Mouse (Mus musculus) bone marrow, adult 2 months (tissue): Measurements from ENCODE around the gene Pdgfc. TPM values are rescaled to one million over a fixed set of nuclear protein-coding genes. Genes with fewer than 3 reads are reported as not detected.

Experiments used
- H3K27ac ChIP-seq: fragments of 200-500 bp; 2 replicates; pipeline ENCODE4 v1.5.1; 2012; ENCODE audit warnings: low read depth, mild to moderate bottlenecking, control low read depth, inconsistent platforms, low read length; ENCODE audit not compliant: control insufficient read depth, poor library complexity, insufficient read depth
- H3K4me1 ChIP-seq: fragments of 200-500 bp; 2 replicates; pipeline ENCODE4 v1.6.1; 2011; ENCODE audit warnings: low read length; ENCODE audit not compliant: control insufficient read depth, insufficient read depth
- H3K4me3 ChIP-seq: fragments of 200-500 bp; replicated peaks from 2 replicates; pipeline ENCODE3; 2011; ENCODE audit warnings: mild to moderate bottlenecking, low read depth, low read length, control low read depth; ENCODE audit not compliant: control insufficient read depth
- CTCF ChIP-seq: fragments of 200-500 bp; IDR thresholded peaks from 2 replicates; pipeline ENCODE4 v1.5.1; 2011; ENCODE audit warnings: low read length, control low read depth; ENCODE audit not compliant: control insufficient read depth, insufficient read depth
- POLR2A ChIP-seq: fragments of 200-500 bp; IDR thresholded peaks from 2 replicates; pipeline ENCODE4 v1.6.1; 2011; ENCODE audit warnings: low read depth, mild to moderate bottlenecking, control low read depth, low read length, borderline replicate concordance; ENCODE audit not compliant: control insufficient read depth
- WGBS: fragments of 180-500 bp; shearing (Covaris S2); methylation state at CpG from one replicate; pipeline ENCODE4 v1.1.7; 2018; 5-methylcytosine and 5-hydroxymethylcytosine counted together
- polyA plus RNA-seq: library from polyadenylated mRNA; stranded (reverse); fragments of >200 nt; gene quantifications from 2 replicates; pipeline ENCODE4 v1.2.4, GENCODE M21; 2011; ENCODE audit warnings: low replicate concordance; ENCODE audit not compliant: missing spikeins, insufficient read depth, insufficient read length

The Pdgfc gene
- polyA plus RNA-seq, 1 experiment, result 1.8 TPM

- H3K4me1 ChIP-seq, result no peaks in the 10 kb centered on the region
- no peak overlapping the region for H3K27ac ChIP-seq
- WGBS, result 89% methylated on average over 6 of the region's 6 CpGs
- H3K4me3 ChIP-seq, result no peak overlapping the region
- TF ChIP-seq POLR2A, result no peak
- no peak for TF ChIP-seq CTCF
Observed at GRCm38 (mm10) chr3:81052422-81052821, 16.2 kb downstream of the Pdgfc start.

- no peak overlapping the region for H3K4me3 ChIP-seq
- no peaks in the 10 kb centered on the region for H3K4me1 ChIP-seq
- no peak overlapping the region for H3K27ac ChIP-seq
- TF ChIP-seq POLR2A (no peak), CTCF (no peak)
Observed at GRCm38 (mm10) chr3:81054074-81054473, 17.9 kb downstream of the Pdgfc start.

GRCm38 (mm10) chr3:81057719-81058118, 21.5 kb downstream of the Pdgfc start:
- 29% methylated on average over 1 of the region's 1 CpGs for WGBS
- Histone ChIP-seq H3K4me1 (no peaks in the 10 kb centered on the region), H3K27ac (no peak overlapping the region), H3K4me3 (no peak overlapping the region)
- TF ChIP-seq POLR2A (no peak), CTCF (no peak)

- Histone ChIP-seq H3K27ac (no peak overlapping the region), H3K4me3 (no peak overlapping the region), H3K4me1 (no peaks in the 10 kb centered on the region)
- 64% methylated on average over 4 of the region's 4 CpGs for WGBS
- TF ChIP-seq POLR2A, result no peak
- no peak for TF ChIP-seq CTCF
Observed at GRCm38 (mm10) chr3:81058527-81059031, 22.4 kb downstream of the Pdgfc start.

- no peaks in the 10 kb centered on the region for H3K4me1 ChIP-seq
- H3K27ac ChIP-seq, result no peak overlapping the region
- WGBS, result 53% methylated on average over 2 of the region's 2 CpGs
- no peak for TF ChIP-seq POLR2A
- TF ChIP-seq CTCF, result no peak
- H3K4me3 ChIP-seq, result no peak overlapping the region
Observed at GRCm38 (mm10) chr3:81068550-81068949, 32.3 kb downstream of the Pdgfc start.

GRCm38 (mm10) chr3:81101136-81101535, 64.9 kb downstream of the Pdgfc start:
- no peak overlapping the region for H3K4me3 ChIP-seq
- H3K4me1 ChIP-seq, result peaks cover 3% of the 10 kb centered on the region
- no peak for TF ChIP-seq CTCF
- TF ChIP-seq POLR2A, result no peak
- WGBS, result 49% methylated on average over 1 of the region's 1 CpGs
- H3K27ac ChIP-seq, result no peak overlapping the region

GRCm38 (mm10) chr3:81102158-81102876, 66.1 kb downstream of the Pdgfc start:
- Histone ChIP-seq H3K4me1 (peaks cover 3% of the 10 kb centered on the region), H3K4me3 (no peak overlapping the region), H3K27ac (no peak overlapping the region)
- TF ChIP-seq POLR2A, result no peak
- no peak for TF ChIP-seq CTCF
- 11% methylated on average over 3 of the region's 3 CpGs for WGBS

GRCm38 (mm10) chr3:81102877-81103420, 66.7 kb downstream of the Pdgfc start:
- Histone ChIP-seq H3K4me3 (no peak overlapping the region), H3K4me1 (peaks cover 3% of the 10 kb centered on the region), H3K27ac (no peak overlapping the region)
- TF ChIP-seq CTCF (no peak), POLR2A (no peak)
- 70% methylated on average over 5 of the region's 5 CpGs for WGBS

- whole genome bisulfite sequencing, result 82% methylated on average over 1 of the region's 1 CpGs
- Histone ChIP-seq H3K4me1 (peaks cover 1% of the 10 kb centered on the region), H3K4me3 (no peak overlapping the region), H3K27ac (no peak overlapping the region)
- TF ChIP-seq CTCF (no peak), POLR2A (no peak)
Observed at GRCm38 (mm10) chr3:81107515-81107914, 71.3 kb downstream of the Pdgfc start.
